Mouse (Mus musculus): ENCODE results near the gene Igsf8. TPM values are rescaled to one million over a fixed set of nuclear protein-coding genes. Genes with fewer than 3 reads are reported as not detected.

Gene Igsf8
- polyA plus RNA-seq, 2 experiments: 11.0 to 15.4 TPM

- Histone ChIP-seq H3K36me3 (replicated peaks; ENCODE audit: control insufficient read depth, insufficient read depth, low read depth) (no peaks in the 10 kb centered on the region), H3K27ac (no peak overlapping the region), H3K4me2 (ENCODE audit: low read depth) (no peak overlapping the region), H3K4me1 (replicated peaks; ENCODE audit: control insufficient read depth in 2 of 2, insufficient read depth in 2 of 2, low read length in 1 of 2) (no peaks in the 10 kb centered on the region), H3K9ac (replicated peaks) (no peak overlapping the region), H3K4me3 (ENCODE audit: insufficient read depth in 1 of 2, low read depth in 2 of 2, low read length in 2 of 2) (no peak overlapping the region), H3K9me3 (ENCODE audit: control insufficient read depth, low read length) (no peaks in the 10 kb centered on the region), H3K27me3 (ENCODE audit: control insufficient read depth, insufficient read depth, low read length) (peaks cover 3% of the 10 kb centered on the region; the same call in 1 of the 2 replicates)
- no peak for ATAC-seq (ENCODE audit: insufficient read depth)
- no peak for DNase-seq (ENCODE audit: low read depth in 3 of 3, low spot score in 3 of 3)
- TF ChIP-seq CTCF (IDR thresholded peaks at IDR 0.05; ENCODE audit: low read depth): no peak
- TF ChIP-seq EP300 (IDR thresholded peaks at IDR 0.05; ENCODE audit: low read depth): no peak
- WGBS (ENCODE audit: insufficient replicate concordance): 62% methylated on average over 6 of the region's 6 CpGs
Observed at GRCm38 (mm10) chr1:172296816-172297510, 35.5 kb downstream of the Igsf8 start.

- no peak within 1 kb of the TSS for H3K9ac ChIP-seq (replicated peaks)
- no peak within 1 kb of the TSS for H3K27ac ChIP-seq
- no peaks in the 10 kb centered on the region for H3K36me3 ChIP-seq (replicated peaks; ENCODE audit: control insufficient read depth, insufficient read depth, low read depth)
- no peak within 1 kb of the TSS for H3K4me2 ChIP-seq (ENCODE audit: low read depth)
- H3K27me3 ChIP-seq (ENCODE audit: control insufficient read depth, insufficient read depth, low read length): peaks cover 3% of the 10 kb centered on the region; the same call in 1 of the 2 replicates
- H3K9me3 ChIP-seq (ENCODE audit: control insufficient read depth, low read length): no peaks in the 10 kb centered on the region
- H3K4me3 ChIP-seq (ENCODE audit: insufficient read depth in 1 of 2, low read depth in 2 of 2, low read length in 2 of 2): no peak within 1 kb of the TSS
- peaks cover 0 to 3% of the 10 kb centered on the region in 2 experiments; a peak in 1 of 4 replicates for H3K4me1 ChIP-seq (replicated peaks; ENCODE audit: control insufficient read depth in 2 of 2, insufficient read depth in 2 of 2, low read length in 1 of 2)
- 15% methylated on average over 16 of the region's 16 CpGs for WGBS (ENCODE audit: insufficient replicate concordance)
- ATAC-seq (ENCODE audit: insufficient read depth): no peak
- no peak for TF ChIP-seq EP300 (IDR thresholded peaks at IDR 0.05; ENCODE audit: low read depth)
- no peak for TF ChIP-seq CTCF (IDR thresholded peaks at IDR 0.05; ENCODE audit: low read depth)
- DNase-seq (ENCODE audit: low read depth in 3 of 3, low spot score in 3 of 3): no peak
Observed at GRCm38 (mm10) chr1:172297611-172298537, 36.4 kb downstream of the Igsf8 start, which contains the start of gene Atp1a2. TSS of gene Atp1a2 (minus strand) at chr1:172298064.

GRCm38 (mm10) chr1:172299528-172299927, 38.1 kb downstream of the Igsf8 start:
- peaks cover 3% of the 10 kb centered on the region; the same call in 1 of the 2 replicates for H3K27me3 ChIP-seq (ENCODE audit: control insufficient read depth, insufficient read depth, low read length)

GRCm38 (mm10) chr1:172300247-172300646, 38.8 kb downstream of the Igsf8 start:
- no peak for ATAC-seq (ENCODE audit: insufficient read depth)
- H3K4me3 ChIP-seq (ENCODE audit: insufficient read depth in 1 of 2, low read depth in 2 of 2, low read length in 2 of 2): no peak overlapping the region
- peaks cover 3% of the 10 kb centered on the region; the same call in 1 of the 2 replicates for H3K27me3 ChIP-seq (ENCODE audit: control insufficient read depth, insufficient read depth, low read length)
- peaks cover 5 to 19% of the 10 kb centered on the region in 2 experiments for H3K4me1 ChIP-seq (replicated peaks; ENCODE audit: control insufficient read depth in 2 of 2, insufficient read depth in 2 of 2, low read length in 1 of 2)
- H3K9ac ChIP-seq (replicated peaks): no peak overlapping the region
- TF ChIP-seq CTCF (IDR thresholded peaks at IDR 0.05; ENCODE audit: low read depth): no peak
- TF ChIP-seq EP300 (IDR thresholded peaks at IDR 0.05; ENCODE audit: low read depth): no peak
- no peak overlapping the region for H3K4me2 ChIP-seq (ENCODE audit: low read depth)
- DNase-seq (ENCODE audit: low read depth in 3 of 3, low spot score in 3 of 3): no peak
- WGBS (ENCODE audit: insufficient replicate concordance): 45% methylated on average over 5 of the region's 5 CpGs
- H3K36me3 ChIP-seq (replicated peaks; ENCODE audit: control insufficient read depth, insufficient read depth, low read depth): no peaks in the 10 kb centered on the region
- no peak overlapping the region for H3K27ac ChIP-seq
- no peaks in the 10 kb centered on the region for H3K9me3 ChIP-seq (ENCODE audit: control insufficient read depth, low read length)

More at GRCm38 (mm10) chr1:172299528-172299927, 38.1 kb downstream of the Igsf8 start:
- H3K4me2 ChIP-seq (ENCODE audit: low read depth): no peak overlapping the region
- H3K4me3 ChIP-seq (ENCODE audit: insufficient read depth in 1 of 2, low read depth in 2 of 2, low read length in 2 of 2): no peak overlapping the region
- peaks cover 0 to 13% of the 10 kb centered on the region in 2 experiments for H3K4me1 ChIP-seq (replicated peaks; ENCODE audit: control insufficient read depth in 2 of 2, insufficient read depth in 2 of 2, low read length in 1 of 2)
- no peaks in the 10 kb centered on the region for H3K9me3 ChIP-seq (ENCODE audit: control insufficient read depth, low read length)
- no peak overlapping the region for H3K9ac ChIP-seq (replicated peaks)
- no peak overlapping the region for H3K27ac ChIP-seq
- DNase-seq (ENCODE audit: low read depth in 3 of 3, low spot score in 3 of 3): no peak
- 56% methylated on average over 7 of the region's 7 CpGs for WGBS (ENCODE audit: insufficient replicate concordance)
- ATAC-seq (ENCODE audit: insufficient read depth): no peak
- H3K36me3 ChIP-seq (replicated peaks; ENCODE audit: control insufficient read depth, insufficient read depth, low read depth): no peaks in the 10 kb centered on the region
- no peak for TF ChIP-seq EP300 (IDR thresholded peaks at IDR 0.05; ENCODE audit: low read depth)
- no peak for TF ChIP-seq CTCF (IDR thresholded peaks at IDR 0.05; ENCODE audit: low read depth)

GRCm38 (mm10) chr1:172301180-172301579, 39.7 kb downstream of the Igsf8 start:
- H3K9ac ChIP-seq (replicated peaks): no peak overlapping the region
- no peak overlapping the region for H3K4me3 ChIP-seq (ENCODE audit: insufficient read depth in 1 of 2, low read depth in 2 of 2, low read length in 2 of 2)
- H3K4me1 ChIP-seq (replicated peaks; ENCODE audit: control insufficient read depth in 2 of 2, insufficient read depth in 2 of 2, low read length in 1 of 2): peaks cover 5 to 27% of the 10 kb centered on the region in 2 experiments
- H3K27ac ChIP-seq: no peak overlapping the region
- DNase-seq (ENCODE audit: low read depth in 3 of 3, low spot score in 3 of 3) (no peak), ATAC-seq (ENCODE audit: insufficient read depth) (no peak)
- no peaks in the 10 kb centered on the region for H3K9me3 ChIP-seq (ENCODE audit: control insufficient read depth, low read length)
- H3K36me3 ChIP-seq (replicated peaks; ENCODE audit: control insufficient read depth, insufficient read depth, low read depth): no peaks in the 10 kb centered on the region
- H3K27me3 ChIP-seq (ENCODE audit: control insufficient read depth, insufficient read depth, low read length): peaks cover 3% of the 10 kb centered on the region; the same call in 1 of the 2 replicates
- WGBS (ENCODE audit: insufficient replicate concordance): 62% methylated on average over 12 of the region's 12 CpGs
- no peak overlapping the region for H3K4me2 ChIP-seq (ENCODE audit: low read depth)
- no peak for TF ChIP-seq CTCF (IDR thresholded peaks at IDR 0.05; ENCODE audit: low read depth)
- TF ChIP-seq EP300 (IDR thresholded peaks at IDR 0.05; ENCODE audit: low read depth): no peak
